Mouse (Mus musculus): ENCODE results near the gene Olfr371. TPM values are rescaled to one million over a fixed set of nuclear protein-coding genes. Genes with fewer than 3 reads are reported as not detected.

Gene Olfr371
- not detected in 2 replicates for polyA plus RNA-seq (2015; fragmentation: Nextera tagmentation; extraction: Ambion mirVana)

DNA sequence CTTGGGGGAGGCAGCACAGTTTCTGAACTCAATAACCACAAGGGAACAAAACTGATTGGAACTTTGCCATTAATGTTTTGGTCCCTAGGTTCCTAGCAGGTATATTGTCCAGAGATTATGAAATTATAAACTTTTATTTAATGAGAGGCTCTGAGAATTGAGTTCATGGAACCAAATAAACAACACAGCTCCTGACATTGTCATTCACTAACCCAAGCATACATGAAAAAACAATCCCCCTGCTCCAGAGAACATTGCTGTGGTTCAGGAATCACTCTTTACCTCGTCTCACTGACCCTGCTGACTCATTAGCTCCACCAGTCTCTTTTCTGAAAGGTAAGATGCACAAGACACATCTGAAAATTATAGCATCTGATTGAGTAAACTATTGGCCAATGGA lies at the start of gene Olfr371:
Olfr371 (plus strand) TSS at position 301 of the 400 bp plus-strand sequence.
- ATAC-seq (ENCODE audit: low read depth): no peak
- Histone ChIP-seq H3K9me3 (replicated peaks; ENCODE audit: control insufficient read depth, low read length) (no peaks in the 10 kb centered on the region), H3K4me2 (ENCODE audit: low read depth, low read length) (no peak within 1 kb of the TSS), H3K27me3 (ENCODE audit: control insufficient read depth, insufficient read depth, low read depth, low read length) (no peaks in the 10 kb centered on the region), H3K4me1 (ENCODE audit: control insufficient read depth, low read depth, low read length) (no peaks in the 10 kb centered on the region), H3K36me3 (ENCODE audit: control insufficient read depth, insufficient read depth) (no peaks in the 10 kb centered on the region), H3K9ac (ENCODE audit: low read depth, low read length) (no peak within 1 kb of the TSS), H3K27ac (ENCODE audit: low read length) (no peak within 1 kb of the TSS), H3K4me3 (ENCODE audit: low read depth, low read length) (no peak within 1 kb of the TSS)
- 5% methylated on average over 1 of the region's 1 CpGs for WGBS (ENCODE audit: insufficient replicate concordance)

DNA sequence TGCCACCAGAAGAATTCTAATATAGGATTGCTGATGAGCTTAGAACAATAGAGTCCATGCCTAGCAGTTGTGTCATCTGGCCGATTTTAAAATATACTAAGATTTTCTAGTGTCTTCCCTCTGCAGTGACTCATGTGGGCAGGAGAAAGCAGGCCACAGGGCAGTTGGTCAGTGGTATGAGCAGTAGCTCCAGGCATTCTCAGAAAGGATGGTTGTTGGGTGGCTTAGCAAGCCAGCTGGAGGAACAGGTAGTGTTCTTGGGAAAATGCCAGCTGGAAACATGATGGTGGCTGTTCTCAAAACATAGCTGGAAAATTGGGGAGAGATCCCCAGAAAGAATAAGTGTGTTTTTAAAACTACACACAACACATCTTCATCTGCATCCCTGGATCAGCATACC lies 33.4 kb upstream of the Olfr371 start:
- Histone ChIP-seq H3K9me3 (replicated peaks; ENCODE audit: control insufficient read depth, low read length) (no peaks in the 10 kb centered on the region), H3K27me3 (ENCODE audit: control insufficient read depth, insufficient read depth, low read depth, low read length) (no peaks in the 10 kb centered on the region), H3K27ac (ENCODE audit: low read length) (no peak overlapping the region), H3K4me3 (ENCODE audit: low read depth, low read length) (no peak overlapping the region), H3K4me2 (ENCODE audit: low read depth, low read length) (no peak overlapping the region), H3K9ac (ENCODE audit: low read depth, low read length) (no peak overlapping the region), H3K36me3 (ENCODE audit: control insufficient read depth, insufficient read depth) (no peaks in the 10 kb centered on the region), H3K4me1 (ENCODE audit: control insufficient read depth, low read depth, low read length) (no peaks in the 10 kb centered on the region)
- 46% methylated on average over 1 of the region's 1 CpGs for WGBS (ENCODE audit: insufficient replicate concordance)
- no peak for ATAC-seq (ENCODE audit: low read depth)

DNA sequence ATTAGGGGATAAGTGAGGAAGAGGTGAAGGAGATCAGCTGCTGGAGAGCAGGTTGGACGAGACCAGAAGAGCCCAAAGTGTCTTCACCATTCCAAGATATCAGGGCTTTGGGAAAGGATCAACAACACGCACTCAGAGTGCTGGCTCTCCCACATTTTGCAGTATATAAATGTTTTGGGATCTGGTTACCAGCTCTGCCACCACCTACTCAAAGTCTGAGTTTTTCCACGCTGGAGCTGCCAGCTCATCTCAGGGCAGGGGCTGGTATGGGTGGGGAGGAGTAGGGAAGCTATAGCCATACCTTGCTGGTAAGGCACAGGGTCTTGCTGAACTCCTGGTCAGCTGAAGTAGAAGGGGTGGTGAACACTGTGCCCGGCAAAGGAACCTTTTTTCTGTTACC lies 5.6 kb upstream of the Olfr371 start:
- Histone ChIP-seq H3K4me2 (ENCODE audit: low read depth, low read length) (no peak overlapping the region), H3K4me1 (ENCODE audit: control insufficient read depth, low read depth, low read length) (no peaks in the 10 kb centered on the region), H3K9me3 (replicated peaks; ENCODE audit: control insufficient read depth, low read length) (no peaks in the 10 kb centered on the region), H3K27me3 (ENCODE audit: control insufficient read depth, insufficient read depth, low read depth, low read length) (no peaks in the 10 kb centered on the region), H3K36me3 (ENCODE audit: control insufficient read depth, insufficient read depth) (no peaks in the 10 kb centered on the region), H3K27ac (ENCODE audit: low read length) (no peak overlapping the region), H3K9ac (ENCODE audit: low read depth, low read length) (no peak overlapping the region), H3K4me3 (ENCODE audit: low read depth, low read length) (no peak overlapping the region)
- ATAC-seq (ENCODE audit: low read depth): no peak
- WGBS (ENCODE audit: insufficient replicate concordance): 52% methylated on average over 4 of the region's 4 CpGs

DNA sequence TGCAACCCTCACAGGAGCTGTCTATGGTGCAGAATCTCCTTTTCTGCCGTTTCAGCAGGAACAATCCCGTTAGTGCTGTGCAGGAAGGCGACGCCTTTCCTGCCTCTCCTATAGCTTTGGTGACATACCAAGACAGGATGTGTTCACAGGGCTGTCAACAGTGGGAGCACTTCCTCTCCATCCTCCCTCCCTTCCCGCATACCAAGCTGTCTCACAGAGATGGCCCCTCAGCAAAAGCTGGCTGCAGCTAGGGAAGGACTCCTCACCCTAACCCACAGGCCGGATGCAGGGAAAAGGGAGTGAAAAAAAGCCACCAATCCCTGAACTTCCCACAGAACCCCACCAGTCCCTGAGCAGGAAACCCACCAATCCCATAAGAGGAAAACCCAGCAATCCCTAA lies 4.8 kb upstream of the Olfr371 start:
- Histone ChIP-seq H3K27ac (ENCODE audit: low read length) (no peak overlapping the region), H3K36me3 (ENCODE audit: control insufficient read depth, insufficient read depth) (no peaks in the 10 kb centered on the region)
- ATAC-seq (ENCODE audit: low read depth): peak; percentile 75

DNA sequence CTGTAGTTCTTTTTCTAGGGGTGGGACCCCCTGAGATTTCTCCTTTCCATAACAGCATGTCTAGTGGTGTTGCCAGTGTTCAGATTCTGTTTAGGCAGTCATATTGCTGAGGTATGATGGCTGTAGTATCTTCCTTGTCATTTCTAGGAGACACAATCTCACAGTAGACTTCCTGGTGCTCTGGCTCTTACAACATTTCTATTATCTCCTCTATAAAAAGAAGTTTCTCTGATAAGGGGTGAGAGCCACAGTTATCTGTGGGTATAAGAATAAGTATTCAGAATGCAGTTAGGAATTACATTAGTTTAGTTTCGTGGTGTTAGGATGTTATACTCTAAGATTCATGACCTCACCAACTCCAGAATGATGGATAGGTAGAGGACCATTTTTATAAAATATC lies 1.5 kb downstream of the Olfr371 start:
- no peaks in the 10 kb centered on the region for H3K36me3 ChIP-seq (ENCODE audit: control insufficient read depth, insufficient read depth)
- no peaks in the 10 kb centered on the region for H3K27me3 ChIP-seq (ENCODE audit: control insufficient read depth, insufficient read depth, low read depth, low read length)
- ATAC-seq (ENCODE audit: low read depth): no peak
- H3K27ac ChIP-seq (ENCODE audit: low read length): no peak overlapping the region
- WGBS (ENCODE audit: insufficient replicate concordance): 45% methylated on average over 1 of the region's 1 CpGs
- H3K9ac ChIP-seq (ENCODE audit: low read depth, low read length): no peak overlapping the region
- H3K9me3 ChIP-seq (replicated peaks; ENCODE audit: control insufficient read depth, low read length): no peaks in the 10 kb centered on the region
- H3K4me1 ChIP-seq (ENCODE audit: control insufficient read depth, low read depth, low read length): no peaks in the 10 kb centered on the region
- no peak overlapping the region for H3K4me2 ChIP-seq (ENCODE audit: low read depth, low read length)
- no peak overlapping the region for H3K4me3 ChIP-seq (ENCODE audit: low read depth, low read length)

More for the DNA sequence above, 4.8 kb upstream of the Olfr371 start:
- no peak overlapping the region for H3K4me3 ChIP-seq (ENCODE audit: low read depth, low read length)
- no peak overlapping the region for H3K4me2 ChIP-seq (ENCODE audit: low read depth, low read length)
- no peak overlapping the region for H3K9ac ChIP-seq (ENCODE audit: low read depth, low read length)
- H3K9me3 ChIP-seq (replicated peaks; ENCODE audit: control insufficient read depth, low read length): no peaks in the 10 kb centered on the region
- 12% methylated on average over 6 of the region's 6 CpGs for WGBS (ENCODE audit: insufficient replicate concordance)
- H3K4me1 ChIP-seq (ENCODE audit: control insufficient read depth, low read depth, low read length): no peaks in the 10 kb centered on the region
- H3K27me3 ChIP-seq (ENCODE audit: control insufficient read depth, insufficient read depth, low read depth, low read length): no peaks in the 10 kb centered on the region

Other genes starting within 250 kb of the Olfr371 start
- gene Junb, start 247.3 kb upstream of the Olfr371 start, polyA plus RNA-seq (2015; fragmentation: Nextera tagmentation; extraction: Ambion mirVana): 10.6 and 16.5 TPM in 2 replicates
- gene Hook2, start 235.4 kb upstream of the Olfr371 start, polyA plus RNA-seq (2015; fragmentation: Nextera tagmentation; extraction: Ambion mirVana): 8.5 and 9.5 TPM in 2 replicates
- gene Best2, start 211.5 kb upstream of the Olfr371 start, polyA plus RNA-seq (2015; fragmentation: Nextera tagmentation; extraction: Ambion mirVana): not detected in 2 replicates
- 48.6 and 55.8 TPM in 2 replicates for gene Asna1, start 200.7 kb upstream of the Olfr371 start, polyA plus RNA-seq (2015; fragmentation: Nextera tagmentation; extraction: Ambion mirVana)
- gene Trir, start 199.2 kb upstream of the Olfr371 start, polyA plus RNA-seq (2015; fragmentation: Nextera tagmentation; extraction: Ambion mirVana): 49.2 and 50.0 TPM in 2 replicates
- gene Tnpo2, start 189.1 kb upstream of the Olfr371 start, polyA plus RNA-seq (2015; fragmentation: Nextera tagmentation; extraction: Ambion mirVana): 17.7 and 17.8 TPM in 2 replicates
- gene Fbxw9, start 165.9 kb upstream of the Olfr371 start, polyA plus RNA-seq (2015; fragmentation: Nextera tagmentation; extraction: Ambion mirVana): 10.3 and 10.4 TPM in 2 replicates
- not detected in 2 replicates for gene Gm5741, start 158.0 kb upstream of the Olfr371 start, polyA plus RNA-seq (2015; fragmentation: Nextera tagmentation; extraction: Ambion mirVana)
- 23.5 and 25.7 TPM in 2 replicates for gene Dhps, start 154.2 kb upstream of the Olfr371 start, polyA plus RNA-seq (2015; fragmentation: Nextera tagmentation; extraction: Ambion mirVana)
- 56.0 and 58.2 TPM in 2 replicates for gene Wdr83os, start 145.2 kb upstream of the Olfr371 start, polyA plus RNA-seq (2015; fragmentation: Nextera tagmentation; extraction: Ambion mirVana)
- gene Wdr83, start 144.7 kb upstream of the Olfr371 start, polyA plus RNA-seq (2015; fragmentation: Nextera tagmentation; extraction: Ambion mirVana): 22.0 and 23.6 TPM in 2 replicates
- gene Man2b1, start 142.7 kb upstream of the Olfr371 start, polyA plus RNA-seq (2015; fragmentation: Nextera tagmentation; extraction: Ambion mirVana): 38.7 and 44.4 TPM in 2 replicates
- 2.6 and 3.4 TPM in 2 replicates for gene Zfp791, start 102.9 kb upstream of the Olfr371 start, polyA plus RNA-seq (2015; fragmentation: Nextera tagmentation; extraction: Ambion mirVana)
- gene Cks1brt, start 74.1 kb upstream of the Olfr371 start, polyA plus RNA-seq (2015; fragmentation: Nextera tagmentation; extraction: Ambion mirVana): not detected in 2 replicates
- 68.3 and 78.3 TPM in 2 replicates for gene Orc6, start 73.6 kb downstream of the Olfr371 start, polyA plus RNA-seq (2015; fragmentation: Nextera tagmentation; extraction: Ambion mirVana)
- 88.1 and 93.8 TPM in 2 replicates for gene Vps35, start 73.8 kb downstream of the Olfr371 start, polyA plus RNA-seq (2015; fragmentation: Nextera tagmentation; extraction: Ambion mirVana)
- 66.3 and 66.8 TPM in 2 replicates for gene Mylk3, start 160.4 kb downstream of the Olfr371 start, polyA plus RNA-seq (2015; fragmentation: Nextera tagmentation; extraction: Ambion mirVana)
- 14.5 and 17.0 TPM in 2 replicates for gene 4921524J17Rik, start 206.8 kb downstream of the Olfr371 start, polyA plus RNA-seq (2015; fragmentation: Nextera tagmentation; extraction: Ambion mirVana)